In the genomic region with DNA sequence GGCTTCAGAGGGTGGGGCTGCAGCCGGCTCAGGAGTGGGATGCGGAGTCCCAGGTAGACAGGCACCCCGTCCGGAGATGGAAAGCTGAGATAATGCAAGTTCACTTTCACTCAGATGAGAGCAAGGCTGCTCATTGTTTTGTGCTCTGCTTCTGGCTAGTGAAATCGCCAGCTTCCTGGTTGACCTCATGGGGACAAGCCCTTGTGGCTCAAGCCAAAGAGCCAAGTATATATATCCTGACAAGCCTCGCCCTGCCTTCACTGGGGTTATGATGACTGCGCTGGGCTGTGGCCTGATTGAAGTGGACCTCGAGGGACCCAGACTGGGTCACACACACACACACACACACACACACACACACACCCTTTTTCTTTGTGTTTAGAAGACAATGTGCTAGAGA, we compare ENCODE assay signal across 11 mouse cellular contexts. TPM values are rescaled to one million over a fixed set of nuclear protein-coding genes. Genes with fewer than 3 reads are reported as not detected.
DNase-seq lines count a peak whose midpoint lies in the region; ATAC-seq and TF ChIP-seq lines count a peak whose summit lies in the region.
"Had no signal": no experiment of that assay in that cellular context is flagged by ENCODE, and none has a peak within 500 bp of the region (broad histone marks: within the 10 kb centered on the region; RNA-seq: fewer than 3 reads in every experiment).

No protein-coding gene starts in this region.

- no peak overlapping the region for H3K4me2 ChIP-seq in kidney, embryonic 14.5 days (replicated peaks; ENCODE audit: low read depth, low read length)
- no peak overlapping the region for H3K4me2 ChIP-seq in hindbrain, embryonic 15.5 days
- H3K4me2 ChIP-seq: embryonic facial prominence, embryonic 12.5 days; lung, embryonic 14.5 days had no signal

- peak; percentile 78 for DNase-seq in kidney, adult 2 months
- peak; percentile 13 for DNase-seq in 416B (ENCODE audit: low read depth)
- DNase-seq in embryonic facial prominence, embryonic 10.5 days (ENCODE audit: low spot score), result no peak
- no peak for DNase-seq in cerebellum, adult 11-12 months
- no peak for DNase-seq in urinary bladder, adult 18-20 months (ENCODE audit: low spot score in 2 of 2)
- DNase-seq: lung, embryonic 14.5 days; thymus, postnatal 14 days had no signal

- peaks cover 40% of the 10 kb centered on the region for H3K4me1 ChIP-seq in kidney, adult 2 months (ENCODE audit: control insufficient read depth, insufficient read depth, low read length)
- peaks cover 40% of the 10 kb centered on the region for H3K4me1 ChIP-seq in kidney, embryonic 14.5 days (ENCODE audit: control insufficient read depth, insufficient read depth, low read length)
- peaks cover 68% of the 10 kb centered on the region for H3K4me1 ChIP-seq in embryonic facial prominence, embryonic 10.5 days
- H3K4me1 ChIP-seq in hindbrain, embryonic 15.5 days (replicated peaks), result peaks cover 49% of the 10 kb centered on the region

- no peaks in the 10 kb centered on the region for H3K27me3 ChIP-seq in kidney, adult 2 months (replicated peaks; ENCODE audit: control insufficient read depth, insufficient read depth, low read length)
- no peaks in the 10 kb centered on the region for H3K27me3 ChIP-seq in kidney, embryonic 14.5 days (ENCODE audit: control insufficient read depth, insufficient read depth, low read length)
- H3K27me3 ChIP-seq in embryonic facial prominence, embryonic 10.5 days (replicated peaks; ENCODE audit: low read depth, poor library complexity, severe bottlenecking), result no peaks in the 10 kb centered on the region
- H3K27me3 ChIP-seq in hindbrain, embryonic 15.5 days, result no peaks in the 10 kb centered on the region
- H3K27me3 ChIP-seq: embryonic facial prominence, embryonic 12.5 days had no signal

- H3K36me3 ChIP-seq in kidney, adult 2 months (ENCODE audit: control insufficient read depth, insufficient read depth, low read length), result no peaks in the 10 kb centered on the region; the same call in 1 of the 2 replicates
- peaks cover 14% of the 10 kb centered on the region; the same call in 1 of the 2 replicates for H3K36me3 ChIP-seq in kidney, embryonic 14.5 days (ENCODE audit: control insufficient read depth, insufficient read depth, low read length)
- H3K36me3 ChIP-seq in embryonic facial prominence, embryonic 10.5 days (replicated peaks), result peaks cover 28% of the 10 kb centered on the region
- H3K36me3 ChIP-seq in hindbrain, embryonic 15.5 days, result no peaks in the 10 kb centered on the region

- no peak overlapping the region for H3K27ac ChIP-seq in kidney, adult 2 months (ENCODE audit: insufficient read depth, low read depth, low read length)
- H3K27ac ChIP-seq in kidney, embryonic 14.5 days (ENCODE audit: low read depth, low read length), result no peak overlapping the region
- peak overlapping the region; percentile 10 for H3K27ac ChIP-seq in embryonic facial prominence, embryonic 10.5 days (replicated peaks)
- H3K27ac ChIP-seq in hindbrain, embryonic 15.5 days (replicated peaks), result peak overlapping the region; percentile 41
- H3K27ac ChIP-seq: embryonic facial prominence, embryonic 12.5 days had no signal

- H3K9me3 ChIP-seq in kidney, embryonic 14.5 days (ENCODE audit: control insufficient read depth, low read length), result no peaks in the 10 kb centered on the region
- H3K9me3 ChIP-seq in embryonic facial prominence, embryonic 10.5 days, result no peaks in the 10 kb centered on the region
- H3K9me3 ChIP-seq in hindbrain, embryonic 15.5 days, result no peaks in the 10 kb centered on the region
- H3K9me3 ChIP-seq: embryonic facial prominence, embryonic 12.5 days had no signal

- no peak for ATAC-seq in kidney, embryonic 14.5 days (ENCODE audit: low FRiP score, low TSS enrichment)
- no peak for ATAC-seq in hindbrain, embryonic 15.5 days (ENCODE audit: low FRiP score, low read depth)
- no peak for ATAC-seq in monocyte, adult 5-6 weeks (replicated peaks; ENCODE audit: insufficient number of reproducible peaks, low FRiP score, low TSS enrichment, poor library complexity, severe bottlenecking)

- no peak overlapping the region for H3K4me3 ChIP-seq in kidney, adult 2 months (ENCODE audit: insufficient read depth, low read depth, low read length)
- H3K4me3 ChIP-seq in kidney, embryonic 14.5 days (ENCODE audit: low read length), result no peak overlapping the region
- H3K4me3 ChIP-seq in embryonic facial prominence, embryonic 10.5 days, result no peak overlapping the region
- H3K4me3 ChIP-seq in hindbrain, embryonic 15.5 days, result no peak overlapping the region
- H3K4me3 ChIP-seq: embryonic facial prominence, embryonic 12.5 days had no signal

- TF ChIP-seq POLR2A in kidney, adult 2 months (IDR thresholded peaks at IDR 0.05; ENCODE audit: low read depth, low read length), result no peak

- TF ChIP-seq CTCF in kidney, adult 2 months (conservative IDR thresholded peaks at IDR 0.05; ENCODE audit: insufficient read depth, insufficient read length, low read depth, low read length), result no peak

- WGBS in kidney, adult 2 months, result 57% methylated on average over 8 of the region's 8 CpGs
- 78% methylated on average over 8 of the region's 8 CpGs for WGBS in kidney, embryonic 14.5 days
- 87% methylated on average over 8 of the region's 8 CpGs for WGBS in embryonic facial prominence, embryonic 10.5 days
- 76% methylated on average over 8 of the region's 8 CpGs for WGBS in hindbrain, embryonic 15.5 days

- H3K9ac ChIP-seq in kidney, embryonic 14.5 days (ENCODE audit: low read depth, low read length), result no peak overlapping the region
- H3K9ac ChIP-seq in hindbrain, embryonic 15.5 days, result no peak overlapping the region
- H3K9ac ChIP-seq: embryonic facial prominence, embryonic 12.5 days; lung, embryonic 14.5 days had no signal

RNA-seq across cellular contexts. Expression of gene Slc6a6, which starts 31.2 kb away (rescaled TPM):
- 277 and 336 TPM in 2 replicates for polyA plus RNA-seq in kidney, adult 2 months (2012; rRNA removed)
- polyA plus RNA-seq in kidney, embryonic 14.5 days (2014; fragmentation: Nextera tagmentation; extraction: Ambion mirVana), result 51.7 and 95.1 TPM in 2 replicates
- 55.5 and 59.2 TPM in 2 replicates for polyA plus RNA-seq in embryonic facial prominence, embryonic 10.5 days (2016; fragmentation: Nextera tagmentation; extraction: Ambion mirVana)
- polyA plus RNA-seq in hindbrain, embryonic 15.5 days (2015; fragmentation: Nextera tagmentation; extraction: Ambion mirVana), result 99.4 and 102 TPM in 2 replicates
- 63.2 to 87.6 TPM (median 76.2 TPM) in 3 replicates for total RNA-seq in monocyte, adult 5-6 weeks (2017)

Comparison
In these comparisons a context has a peak if more than half of its experiments do, and no peak if none do; other contexts are left out.
1. DNase-seq: peak in kidney, adult 2 months (single experiment) and 416B (single experiment); none in embryonic facial prominence, embryonic 10.5 days (single experiment), cerebellum, adult 11-12 months (single experiment) and urinary bladder, adult 18-20 months (0 of 2).
2. H3K27ac ChIP-seq: peak in embryonic facial prominence, embryonic 10.5 days (single experiment) and hindbrain, embryonic 15.5 days (single experiment); none in kidney, adult 2 months (single experiment) and kidney, embryonic 14.5 days (single experiment).